Mouse (Mus musculus): ENCODE results near the gene Uxs1. TPM values are rescaled to one million over a fixed set of nuclear protein-coding genes. Genes with fewer than 3 reads are reported as not detected.

Uxs1 gene
- polyA plus RNA-seq, 1 experiment from 2014 or later = 33.6 TPM

- DNase-seq (ENCODE audit: low spot score) = no peak
Measured at GRCm38 (mm10) chr1:43843398-43843797, 15.8 kb upstream of the Uxs1 start.

GRCm38 (mm10) chr1:43837236-43837635 is 9.6 kb upstream of the Uxs1 start:
- DNase-seq (ENCODE audit: low spot score) = no peak
- no peaks in the 10 kb centered on the region for H3K27me3 ChIP-seq (replicated peaks; ENCODE audit: control insufficient read depth, insufficient read depth, low read length)
- H3K9me3 ChIP-seq (ENCODE audit: control insufficient read depth, low read length) = no peaks in the 10 kb centered on the region
- no peak overlapping the region for H3K4me3 ChIP-seq (ENCODE audit: low read depth, low read length)
- WGBS = 87% methylated on average over 1 of the region's 1 CpGs
- no peaks in the 10 kb centered on the region for H3K4me1 ChIP-seq (ENCODE audit: control insufficient read depth, insufficient read depth, low read length)
- no peak overlapping the region for H3K4me2 ChIP-seq (ENCODE audit: low read depth, low read length)
- no peaks in the 10 kb centered on the region for H3K36me3 ChIP-seq (ENCODE audit: control insufficient read depth, insufficient read depth, low read length)
- no peak overlapping the region for H3K27ac ChIP-seq (replicated peaks; ENCODE audit: low read depth, low read length)
- H3K9ac ChIP-seq (ENCODE audit: low read depth, low read length) = no peak overlapping the region
- ATAC-seq (ENCODE audit: low read depth) = no peak

More at GRCm38 (mm10) chr1:43843398-43843797, 15.8 kb upstream of the Uxs1 start:
- Histone ChIP-seq H3K9ac (ENCODE audit: low read depth, low read length) (no peak overlapping the region), H3K36me3 (ENCODE audit: control insufficient read depth, insufficient read depth, low read length) (no peaks in the 10 kb centered on the region), H3K27me3 (replicated peaks; ENCODE audit: control insufficient read depth, insufficient read depth, low read length) (no peaks in the 10 kb centered on the region), H3K4me2 (ENCODE audit: low read depth, low read length) (no peak overlapping the region), H3K27ac (replicated peaks; ENCODE audit: low read depth, low read length) (no peak overlapping the region), H3K4me3 (ENCODE audit: low read depth, low read length) (no peak overlapping the region), H3K9me3 (ENCODE audit: control insufficient read depth, low read length) (no peaks in the 10 kb centered on the region), H3K4me1 (ENCODE audit: control insufficient read depth, insufficient read depth, low read length) (no peaks in the 10 kb centered on the region)
- 76% methylated on average over 2 of the region's 2 CpGs for WGBS
- ATAC-seq (ENCODE audit: low read depth) = no peak

DNA sequence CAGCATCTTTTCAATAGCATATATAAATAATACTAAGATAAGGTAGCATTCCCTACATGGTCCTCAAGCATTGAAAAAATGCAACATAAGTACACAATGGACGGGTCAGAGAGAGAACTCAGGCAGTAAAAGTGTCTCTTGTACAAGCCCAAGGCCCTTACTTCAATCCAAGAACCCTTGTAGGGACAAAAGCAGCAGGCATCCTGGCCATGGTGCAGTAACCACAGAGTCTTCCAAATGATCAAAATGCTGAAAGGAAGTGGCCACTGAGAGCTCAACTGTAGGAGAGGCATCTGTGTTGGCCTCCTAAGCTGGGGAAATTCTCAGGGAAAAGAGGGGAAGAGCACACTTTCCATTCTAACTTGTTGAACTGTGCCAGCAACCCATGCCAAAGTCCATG is 2.5 kb upstream of the Uxs1 start:
- 60% methylated on average over 1 of the region's 1 CpGs for WGBS
- ATAC-seq (ENCODE audit: low read depth) = no peak

DNA sequence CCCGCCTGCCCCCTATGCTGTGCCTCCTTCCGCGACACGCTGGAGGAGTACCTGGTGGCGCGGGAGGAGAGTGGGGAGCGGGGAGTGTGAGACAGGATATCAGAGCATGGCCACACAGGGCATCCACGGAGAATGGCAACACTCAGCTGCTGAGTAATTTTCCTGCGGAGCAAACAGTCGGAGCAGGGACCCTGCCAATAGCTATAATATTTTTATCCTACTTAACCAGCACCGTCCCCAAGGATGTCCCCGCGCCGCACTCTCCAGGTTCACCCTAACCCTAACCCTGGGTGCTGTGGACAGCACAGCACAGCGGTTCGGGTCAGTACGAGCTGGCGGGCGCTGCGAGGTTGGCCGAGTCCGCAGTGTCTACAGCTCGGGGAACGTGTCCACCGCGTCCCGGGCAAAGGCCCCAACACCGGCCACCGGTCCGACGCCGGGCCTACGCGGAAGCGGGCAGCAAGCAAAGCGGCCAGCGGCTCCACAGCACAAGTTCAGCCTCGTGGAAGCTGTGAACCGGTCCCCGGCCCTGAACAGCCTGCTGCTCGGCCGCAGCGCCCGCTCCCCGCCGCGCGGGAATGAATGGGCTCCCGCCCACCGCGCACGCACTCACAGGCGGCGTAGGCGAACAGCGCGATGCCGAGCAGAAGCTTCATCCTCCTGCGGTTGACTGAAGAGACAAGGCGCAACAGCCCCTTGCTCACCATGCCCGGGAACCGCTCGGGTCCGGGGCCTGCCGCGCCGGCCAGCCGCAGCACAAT is 418 bp downstream of the Uxs1 start:
- DNase-seq (ENCODE audit: low spot score) (peak; percentile 26), ATAC-seq (ENCODE audit: low read depth) (peak; percentile 76)
- H3K4me2 ChIP-seq (ENCODE audit: low read depth, low read length) = peak overlapping the region; percentile 95
- peak overlapping the region; percentile 87 for H3K9ac ChIP-seq (ENCODE audit: low read depth, low read length)
- H3K9me3 ChIP-seq (ENCODE audit: control insufficient read depth, low read length) = no peaks in the 10 kb centered on the region
- peaks cover 9% of the 10 kb centered on the region; the same call in 1 of the 2 replicates for H3K4me1 ChIP-seq (ENCODE audit: control insufficient read depth, insufficient read depth, low read length)
- WGBS = 0% methylated on average over 47 of the region's 68 CpGs
- H3K4me3 ChIP-seq (ENCODE audit: low read depth, low read length) = peak overlapping the region; percentile 93
- H3K27ac ChIP-seq (replicated peaks; ENCODE audit: low read depth, low read length) = peak overlapping the region; percentile 86
- no peaks in the 10 kb centered on the region for H3K27me3 ChIP-seq (replicated peaks; ENCODE audit: control insufficient read depth, insufficient read depth, low read length)
- no peaks in the 10 kb centered on the region for H3K36me3 ChIP-seq (ENCODE audit: control insufficient read depth, insufficient read depth, low read length)

More for the DNA sequence above, 2.5 kb upstream of the Uxs1 start:
- Histone ChIP-seq H3K4me2 (ENCODE audit: low read depth, low read length) (no peak overlapping the region), H3K27me3 (replicated peaks; ENCODE audit: control insufficient read depth, insufficient read depth, low read length) (no peaks in the 10 kb centered on the region), H3K9me3 (ENCODE audit: control insufficient read depth, low read length) (no peaks in the 10 kb centered on the region), H3K27ac (replicated peaks; ENCODE audit: low read depth, low read length) (no peak overlapping the region), H3K4me3 (ENCODE audit: low read depth, low read length) (no peak overlapping the region), H3K9ac (ENCODE audit: low read depth, low read length) (no peak overlapping the region), H3K36me3 (ENCODE audit: control insufficient read depth, insufficient read depth, low read length) (no peaks in the 10 kb centered on the region), H3K4me1 (ENCODE audit: control insufficient read depth, insufficient read depth, low read length) (peaks cover 9% of the 10 kb centered on the region; the same call in 1 of the 2 replicates)
- no peak for DNase-seq (ENCODE audit: low spot score)

DNA sequence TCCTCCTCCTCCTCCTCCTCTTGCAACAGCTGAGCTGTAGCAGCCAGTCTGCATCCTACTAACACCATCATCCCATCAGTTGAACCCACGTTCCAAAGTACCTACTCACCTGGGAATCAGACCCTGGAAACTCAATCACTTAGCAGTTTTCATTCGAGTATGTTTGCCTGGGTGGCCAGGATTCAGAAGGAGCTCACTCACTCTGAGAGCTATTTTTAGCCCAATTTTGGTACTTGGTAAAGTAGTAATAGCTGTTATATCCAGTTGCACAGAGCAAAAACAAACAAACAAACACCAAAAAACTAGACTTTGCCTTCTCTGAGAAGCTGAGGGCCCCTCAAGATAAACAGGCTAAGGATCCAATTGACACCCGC is 985 bp downstream of the Uxs1 start:
- peak overlapping the region; percentile 95 for H3K4me2 ChIP-seq (ENCODE audit: low read depth, low read length)
- peaks cover 9% of the 10 kb centered on the region; the same call in 1 of the 2 replicates for H3K4me1 ChIP-seq (ENCODE audit: control insufficient read depth, insufficient read depth, low read length)
- peak overlapping the region; percentile 86; the same call in 1 of the 2 replicates for H3K27ac ChIP-seq (replicated peaks; ENCODE audit: low read depth, low read length)
- no peaks in the 10 kb centered on the region for H3K36me3 ChIP-seq (ENCODE audit: control insufficient read depth, insufficient read depth, low read length)
- 0% methylated on average over 3 of the region's 3 CpGs for WGBS
- H3K27me3 ChIP-seq (replicated peaks; ENCODE audit: control insufficient read depth, insufficient read depth, low read length) = no peaks in the 10 kb centered on the region
- H3K9me3 ChIP-seq (ENCODE audit: control insufficient read depth, low read length) = no peaks in the 10 kb centered on the region
- H3K9ac ChIP-seq (ENCODE audit: low read depth, low read length) = peak overlapping the region; percentile 87
- DNase-seq (ENCODE audit: low spot score) (peak; percentile 14), ATAC-seq (ENCODE audit: low read depth) (no peak)
- H3K4me3 ChIP-seq (ENCODE audit: low read depth, low read length) = peak overlapping the region; percentile 93

DNA sequence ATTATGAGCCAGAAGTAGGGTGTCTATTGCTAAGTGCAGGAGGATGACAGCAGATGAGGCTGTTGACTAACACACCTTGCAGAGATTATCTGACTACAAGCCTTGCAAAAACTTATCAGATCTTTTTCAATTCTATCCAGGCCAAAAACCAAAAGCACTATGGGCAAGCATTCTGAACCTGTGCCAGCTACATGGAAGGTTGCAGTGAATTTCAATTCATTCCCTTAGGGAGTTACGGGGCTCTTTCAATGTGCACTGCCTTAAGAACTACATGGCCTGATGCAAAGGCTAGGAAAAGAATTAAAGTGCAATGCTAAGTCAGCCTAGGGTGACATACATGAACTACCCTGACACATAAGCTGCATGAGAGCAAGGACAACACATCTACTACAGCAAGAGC is 4.2 kb downstream of the Uxs1 start:
- DNase-seq (ENCODE audit: low spot score) (no peak), ATAC-seq (ENCODE audit: low read depth) (no peak)
- H3K9me3 ChIP-seq (ENCODE audit: control insufficient read depth, low read length) = no peaks in the 10 kb centered on the region
- no peak overlapping the region for H3K4me3 ChIP-seq (ENCODE audit: low read depth, low read length)
- no peak overlapping the region for H3K9ac ChIP-seq (ENCODE audit: low read depth, low read length)
- H3K4me2 ChIP-seq (ENCODE audit: low read depth, low read length) = no peak overlapping the region
- H3K36me3 ChIP-seq (ENCODE audit: control insufficient read depth, insufficient read depth, low read length) = no peaks in the 10 kb centered on the region
- 85% methylated on average over 1 of the region's 1 CpGs for WGBS
- no peaks in the 10 kb centered on the region for H3K27me3 ChIP-seq (replicated peaks; ENCODE audit: control insufficient read depth, insufficient read depth, low read length)
- H3K4me1 ChIP-seq (ENCODE audit: control insufficient read depth, insufficient read depth, low read length) = peaks cover 9% of the 10 kb centered on the region; the same call in 1 of the 2 replicates
- no peak overlapping the region for H3K27ac ChIP-seq (replicated peaks; ENCODE audit: low read depth, low read length)

GRCm38 (mm10) chr1:43822586-43822985 is 5.0 kb downstream of the Uxs1 start:
- H3K9ac ChIP-seq (ENCODE audit: low read depth, low read length) = no peak overlapping the region
- no peak for ATAC-seq (ENCODE audit: low read depth)
- H3K4me3 ChIP-seq (ENCODE audit: low read depth, low read length) = no peak overlapping the region
- H3K27ac ChIP-seq (replicated peaks; ENCODE audit: low read depth, low read length) = no peak overlapping the region
- H3K36me3 ChIP-seq (ENCODE audit: control insufficient read depth, insufficient read depth, low read length) = no peaks in the 10 kb centered on the region
- H3K9me3 ChIP-seq (ENCODE audit: control insufficient read depth, low read length) = no peaks in the 10 kb centered on the region
- no peaks in the 10 kb centered on the region for H3K27me3 ChIP-seq (replicated peaks; ENCODE audit: control insufficient read depth, insufficient read depth, low read length)
- no peak for DNase-seq (ENCODE audit: low spot score)
- H3K4me2 ChIP-seq (ENCODE audit: low read depth, low read length) = no peak overlapping the region
- 73% methylated on average over 5 of the region's 5 CpGs for WGBS
- 0 out of 2 replicates have a peak, but pooled peaks cover 8% of the 10 kb centered on the region for H3K4me1 ChIP-seq (ENCODE audit: control insufficient read depth, insufficient read depth, low read length)

DNA sequence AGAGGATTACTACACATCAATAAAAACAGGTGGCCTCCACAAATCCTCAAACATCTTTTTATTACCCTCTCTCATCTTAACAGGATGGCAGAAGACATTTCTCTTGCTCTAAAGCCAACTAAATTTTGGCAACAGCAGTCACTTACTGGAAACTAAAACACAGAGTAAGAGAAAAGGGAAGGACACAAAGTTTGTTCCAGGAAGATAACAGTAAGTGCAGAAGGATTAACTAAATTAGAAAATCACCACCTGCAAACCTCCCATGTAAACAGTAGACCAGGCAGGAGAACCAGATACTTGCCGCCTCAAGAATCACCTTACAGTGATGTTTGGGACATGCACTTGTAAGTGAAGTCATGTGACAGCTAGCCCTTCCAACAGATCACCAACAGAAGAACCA is 5.8 kb downstream of the Uxs1 start:
- Histone ChIP-seq H3K9me3 (ENCODE audit: control insufficient read depth, low read length) (no peaks in the 10 kb centered on the region), H3K4me3 (ENCODE audit: low read depth, low read length) (no peak overlapping the region), H3K4me1 (ENCODE audit: control insufficient read depth, insufficient read depth, low read length) (0 out of 2 replicates have a peak, but pooled peaks cover 8% of the 10 kb centered on the region), H3K4me2 (ENCODE audit: low read depth, low read length) (no peak overlapping the region), H3K27me3 (replicated peaks; ENCODE audit: control insufficient read depth, insufficient read depth, low read length) (no peaks in the 10 kb centered on the region), H3K9ac (ENCODE audit: low read depth, low read length) (no peak overlapping the region), H3K36me3 (ENCODE audit: control insufficient read depth, insufficient read depth, low read length) (no peaks in the 10 kb centered on the region), H3K27ac (replicated peaks; ENCODE audit: low read depth, low read length) (no peak overlapping the region)
- no peak for ATAC-seq (ENCODE audit: low read depth)
- no peak for DNase-seq (ENCODE audit: low spot score)
- 83% methylated on average over 1 of the region's 1 CpGs for WGBS

GRCm38 (mm10) chr1:43820571-43820970 is 7.0 kb downstream of the Uxs1 start:
- 48% methylated on average over 1 of the region's 1 CpGs for WGBS

More at GRCm38 (mm10) chr1:43820571-43820970, 7.0 kb downstream of the Uxs1 start:
- Histone ChIP-seq H3K4me3 (ENCODE audit: low read depth, low read length) (no peak overlapping the region), H3K27ac (replicated peaks; ENCODE audit: low read depth, low read length) (no peak overlapping the region), H3K36me3 (ENCODE audit: control insufficient read depth, insufficient read depth, low read length) (no peaks in the 10 kb centered on the region), H3K4me1 (ENCODE audit: control insufficient read depth, insufficient read depth, low read length) (0 out of 2 replicates have a peak, but pooled peaks cover 3% of the 10 kb centered on the region), H3K9me3 (ENCODE audit: control insufficient read depth, low read length) (no peaks in the 10 kb centered on the region), H3K27me3 (replicated peaks; ENCODE audit: control insufficient read depth, insufficient read depth, low read length) (no peaks in the 10 kb centered on the region), H3K9ac (ENCODE audit: low read depth, low read length) (no peak overlapping the region), H3K4me2 (ENCODE audit: low read depth, low read length) (no peak overlapping the region)
- ATAC-seq (ENCODE audit: low read depth) (no peak), DNase-seq (ENCODE audit: low spot score) (no peak)

All from embryonic facial prominence, embryonic 14.5 days (tissue).